Mouse (Mus musculus): ENCODE results near the gene Gm28043. TPM values are rescaled to one million over a fixed set of nuclear protein-coding genes. Genes with fewer than 3 reads are reported as not detected.
A peak's percentile ranks its signal among the peaks of the same experiment; 100 is the strongest.

Gm28043 gene
- total RNA-seq, 1 experiment from 2014 or later: 9.5 TPM

GRCm38 (mm10) chr17:29668051-29668986 lies 53.6 kb downstream of the Gm28043 start:
- ATAC-seq (replicated peaks in 1 of 2; ENCODE audit: insufficient read depth in 1 of 2, low FRiP score in 2 of 2, low TSS enrichment in 1 of 2, low read depth in 1 of 2, poor library complexity in 2 of 2, severe bottlenecking in 2 of 2): no peak

DNA sequence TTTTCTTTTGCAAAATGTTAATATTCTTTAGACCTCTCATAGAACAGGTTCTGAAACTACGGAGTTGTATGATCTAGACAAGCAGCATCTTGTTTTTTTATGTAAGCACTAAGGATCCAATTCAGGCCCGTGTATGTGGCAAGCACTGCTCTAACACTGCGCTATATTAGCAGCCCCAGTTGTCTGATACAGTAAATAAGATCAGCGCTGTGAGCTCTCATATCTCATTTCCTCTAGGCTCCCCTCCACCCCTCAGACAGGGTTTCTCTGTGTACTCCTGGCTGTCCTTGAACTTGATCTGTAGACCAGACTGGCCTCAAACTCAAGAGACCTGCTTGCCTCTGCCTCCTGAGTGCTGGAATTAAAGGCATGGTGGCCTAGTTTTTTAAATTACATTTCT lies 54.4 kb downstream of the Gm28043 start:
- no peak for ATAC-seq (replicated peaks in 1 of 2; ENCODE audit: insufficient read depth in 1 of 2, low FRiP score in 2 of 2, low TSS enrichment in 1 of 2, low read depth in 1 of 2, poor library complexity in 2 of 2, severe bottlenecking in 2 of 2)

- no peak for ATAC-seq (replicated peaks in 1 of 2; ENCODE audit: insufficient read depth in 1 of 2, low FRiP score in 2 of 2, low TSS enrichment in 1 of 2, low read depth in 1 of 2, poor library complexity in 2 of 2, severe bottlenecking in 2 of 2)
Observed at GRCm38 (mm10) chr17:29669936-29670335, 55.3 kb downstream of the Gm28043 start.

DNA sequence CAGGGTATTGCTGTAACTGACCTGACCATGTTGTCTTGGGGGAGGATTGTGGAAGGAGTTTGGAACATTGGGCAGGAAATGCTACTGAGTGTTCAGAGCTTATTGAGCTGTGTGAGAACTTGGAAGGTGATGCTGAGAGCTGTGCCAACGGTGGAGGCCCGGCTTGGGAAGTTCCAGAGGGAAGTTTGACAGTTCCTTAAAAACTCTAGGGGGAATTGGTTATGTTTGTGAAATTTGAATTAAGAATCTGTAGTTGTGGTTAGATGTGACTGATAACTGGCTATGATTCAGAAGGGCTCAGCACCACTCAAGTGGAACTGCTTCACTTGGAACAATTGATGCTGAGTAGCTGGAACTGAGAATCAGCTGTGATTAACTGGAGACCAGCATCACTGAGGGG lies 56.3 kb downstream of the Gm28043 start:
- ATAC-seq (replicated peaks in 1 of 2; ENCODE audit: insufficient read depth in 1 of 2, low FRiP score in 2 of 2, low TSS enrichment in 1 of 2, low read depth in 1 of 2, poor library complexity in 2 of 2, severe bottlenecking in 2 of 2): no peak

DNA sequence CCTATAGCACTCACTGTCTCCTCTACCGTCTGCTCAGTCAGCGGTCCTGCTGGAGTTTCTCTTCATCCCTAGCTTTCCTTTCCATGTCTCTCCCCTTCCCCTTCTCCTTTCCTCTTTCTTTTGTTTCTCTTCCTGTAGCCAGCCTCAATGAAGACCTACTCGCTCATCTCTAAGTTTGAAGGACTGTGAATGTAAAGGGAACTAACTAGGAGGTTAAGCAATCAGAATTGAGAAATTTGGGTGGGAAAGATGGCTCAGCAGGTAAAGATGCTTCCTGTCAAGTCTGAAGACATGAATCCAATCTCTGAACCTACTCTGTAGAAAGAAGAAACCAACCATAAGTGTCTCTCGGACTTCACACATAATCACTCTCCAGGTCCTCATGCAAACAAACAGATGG lies 58.6 kb downstream of the Gm28043 start:
- peak in 1 of 2 experiments; percentile 14; a peak in 1 of 4 replicates for ATAC-seq (replicated peaks in 1 of 2; ENCODE audit: insufficient read depth in 1 of 2, low FRiP score in 2 of 2, low TSS enrichment in 1 of 2, low read depth in 1 of 2, poor library complexity in 2 of 2, severe bottlenecking in 2 of 2)

DNA sequence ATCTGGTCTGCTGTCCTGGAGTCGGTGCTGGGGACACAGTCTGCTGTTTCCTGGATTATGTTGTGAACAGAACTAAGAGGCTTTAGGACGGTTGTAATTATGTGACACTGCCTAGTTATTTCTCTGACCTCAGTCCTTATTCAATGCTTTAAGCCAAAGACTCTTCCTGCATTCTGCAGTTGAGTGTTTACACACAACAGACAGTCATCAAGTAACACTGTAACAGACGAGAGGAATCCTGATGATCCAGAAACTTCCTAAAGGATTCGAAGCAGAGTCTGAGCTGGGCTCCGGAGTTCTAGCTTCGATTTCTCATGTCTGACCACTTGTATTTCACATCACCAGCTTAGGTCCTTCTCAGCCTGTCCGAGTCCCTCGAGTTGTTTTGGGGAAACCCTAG lies 63.9 kb downstream of the Gm28043 start:
- ATAC-seq (replicated peaks in 1 of 2; ENCODE audit: insufficient read depth in 1 of 2, low FRiP score in 2 of 2, low TSS enrichment in 1 of 2, low read depth in 1 of 2, poor library complexity in 2 of 2, severe bottlenecking in 2 of 2): no peak

DNA sequence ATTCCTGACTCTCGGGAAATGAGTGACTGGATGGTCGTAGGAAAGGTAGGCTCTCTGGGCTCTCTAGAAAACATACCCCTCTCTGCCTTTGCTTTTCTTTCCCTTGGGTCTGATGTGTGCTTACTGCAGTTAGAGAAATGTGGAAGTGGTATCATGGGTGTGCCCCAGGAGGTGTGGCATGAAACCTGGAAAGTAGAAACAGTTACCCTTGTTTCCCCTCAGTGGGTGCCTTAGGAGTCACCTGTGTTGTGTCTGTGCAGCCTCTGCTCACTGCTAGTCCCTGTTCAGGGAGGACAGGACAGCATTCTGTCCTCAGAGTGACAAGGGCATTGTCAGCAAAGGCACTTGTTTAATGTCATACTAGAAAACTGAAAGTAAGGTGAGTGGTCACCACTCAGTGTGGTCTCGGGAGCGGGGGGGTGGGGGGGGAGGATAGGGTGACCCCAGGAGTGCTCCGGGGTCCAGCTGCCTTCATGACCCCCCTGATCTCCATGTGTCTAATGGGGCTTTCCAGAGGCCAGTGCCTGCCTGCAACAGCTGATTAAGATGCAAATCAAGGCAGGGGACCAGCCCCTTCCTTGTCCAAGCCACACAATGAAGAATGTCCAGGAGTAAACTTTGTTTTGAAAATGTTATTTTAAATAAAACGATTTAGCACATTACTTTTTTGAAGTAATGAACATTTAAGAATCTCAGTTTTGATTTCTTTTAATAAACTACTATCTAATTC lies 64.5 kb downstream of the Gm28043 start:
- ATAC-seq (replicated peaks in 1 of 2; ENCODE audit: insufficient read depth in 1 of 2, low FRiP score in 2 of 2, low TSS enrichment in 1 of 2, low read depth in 1 of 2, poor library complexity in 2 of 2, severe bottlenecking in 2 of 2): no peak

DNA sequence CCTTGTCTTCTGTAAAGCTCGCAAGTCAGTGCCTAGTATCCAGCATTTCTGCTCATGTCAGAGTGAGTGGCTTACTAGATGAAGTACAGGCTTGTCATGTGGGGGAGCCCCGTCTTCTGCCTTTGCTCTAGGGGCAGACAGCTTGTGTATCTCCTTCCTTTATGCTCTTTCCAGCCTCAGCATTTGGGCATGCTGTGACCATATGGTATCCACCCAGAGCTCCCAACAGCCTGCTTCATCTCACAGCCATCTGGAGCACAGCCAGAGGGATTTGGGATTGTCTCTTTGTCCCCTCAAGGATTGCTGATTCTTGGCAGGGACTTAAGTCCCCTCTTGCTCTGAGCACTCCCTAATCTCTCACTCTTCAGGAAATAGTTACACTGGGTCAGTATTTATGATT lies 65.5 kb downstream of the Gm28043 start:
- ATAC-seq (replicated peaks in 1 of 2; ENCODE audit: insufficient read depth in 1 of 2, low FRiP score in 2 of 2, low TSS enrichment in 1 of 2, low read depth in 1 of 2, poor library complexity in 2 of 2, severe bottlenecking in 2 of 2): no peak

DNA sequence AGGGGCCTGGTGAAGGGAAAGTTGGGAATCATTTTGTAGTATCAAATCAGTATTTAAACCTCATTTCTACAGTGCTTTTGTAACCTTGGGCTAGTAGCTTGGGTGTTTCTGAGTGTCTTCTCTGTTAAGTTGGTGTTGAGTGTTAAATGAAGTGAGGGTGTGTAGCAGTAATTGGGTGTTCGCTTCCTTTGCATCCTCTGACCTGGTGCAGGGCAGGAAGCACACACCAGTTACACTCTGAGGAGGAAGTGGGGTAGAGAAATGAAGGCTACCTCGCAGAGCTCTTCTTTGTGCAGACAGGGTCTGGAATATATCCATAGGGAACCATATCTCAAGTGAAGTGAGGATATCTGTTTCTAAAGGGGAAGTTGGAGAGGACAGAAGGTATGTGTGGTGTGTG lies 66.2 kb downstream of the Gm28043 start:
- ATAC-seq (replicated peaks in 1 of 2; ENCODE audit: insufficient read depth in 1 of 2, low FRiP score in 2 of 2, low TSS enrichment in 1 of 2, low read depth in 1 of 2, poor library complexity in 2 of 2, severe bottlenecking in 2 of 2): no peak

- no peak for ATAC-seq (replicated peaks in 1 of 2; ENCODE audit: insufficient read depth in 1 of 2, low FRiP score in 2 of 2, low TSS enrichment in 1 of 2, low read depth in 1 of 2, poor library complexity in 2 of 2, severe bottlenecking in 2 of 2)
Observed at GRCm38 (mm10) chr17:29681669-29682068, 67.0 kb downstream of the Gm28043 start.

DNA sequence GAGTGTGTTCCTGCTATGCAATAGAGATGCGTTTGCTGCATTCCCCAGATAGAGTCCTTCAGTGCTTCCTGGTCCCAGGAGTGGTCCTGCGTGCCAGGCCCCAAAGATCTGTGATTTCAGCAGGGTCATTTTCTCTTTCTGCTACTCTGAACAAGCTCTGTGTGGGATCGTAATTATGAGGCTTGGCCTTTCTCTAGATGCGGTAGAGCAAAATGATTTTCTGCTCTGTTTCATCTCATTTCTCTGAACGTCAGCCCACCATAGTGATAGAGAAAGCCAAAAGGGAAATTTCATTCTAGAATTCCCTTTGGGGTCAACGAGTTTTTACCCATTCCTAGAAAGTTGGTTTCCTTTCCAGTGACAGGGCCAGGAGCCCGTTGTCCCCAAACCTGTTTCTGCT lies 67.6 kb downstream of the Gm28043 start:
- no peak for ATAC-seq (replicated peaks in 1 of 2; ENCODE audit: insufficient read depth in 1 of 2, low FRiP score in 2 of 2, low TSS enrichment in 1 of 2, low read depth in 1 of 2, poor library complexity in 2 of 2, severe bottlenecking in 2 of 2)

DNA sequence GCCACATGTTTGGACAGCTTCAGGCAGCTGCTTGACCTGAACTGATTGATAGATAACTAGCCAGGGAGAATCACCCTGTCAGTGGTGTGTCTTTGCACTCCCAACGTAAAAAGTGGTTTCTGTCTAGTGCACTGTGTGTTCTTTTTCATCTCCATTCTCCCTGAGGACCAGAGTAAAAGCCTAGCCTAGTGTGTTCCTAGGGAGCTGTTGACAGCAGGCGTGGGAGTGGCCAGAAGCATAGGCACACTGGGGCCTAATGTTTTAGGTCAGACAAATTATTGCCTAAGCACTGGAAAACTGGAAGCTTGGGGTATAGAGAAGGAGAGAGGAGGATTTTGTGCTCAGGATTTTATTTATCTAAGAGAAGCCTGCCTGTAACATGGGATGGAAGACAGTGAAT lies 68.5 kb downstream of the Gm28043 start:
- ATAC-seq (replicated peaks in 1 of 2; ENCODE audit: insufficient read depth in 1 of 2, low FRiP score in 2 of 2, low TSS enrichment in 1 of 2, low read depth in 1 of 2, poor library complexity in 2 of 2, severe bottlenecking in 2 of 2): no peak

DNA sequence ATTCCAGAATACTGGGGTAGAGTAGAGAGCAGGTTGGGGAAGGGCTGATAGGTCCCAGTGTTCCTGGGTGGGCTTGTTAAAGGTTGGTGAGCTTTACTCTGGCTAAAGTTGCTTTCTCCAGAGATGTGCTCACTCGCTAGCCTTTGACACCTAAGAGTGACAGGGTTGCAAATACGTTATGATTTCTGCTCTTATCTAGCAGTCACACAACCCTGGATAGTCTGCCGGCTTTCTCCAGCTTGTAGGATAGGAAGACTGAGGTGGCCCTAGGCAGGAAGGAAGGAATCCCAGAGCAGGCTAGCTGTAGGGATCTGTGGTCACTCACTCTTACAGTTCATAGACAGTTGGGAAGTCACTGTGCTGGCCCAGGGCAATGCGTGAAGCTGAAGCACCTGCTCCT lies 69.6 kb downstream of the Gm28043 start:
- no peak for ATAC-seq (replicated peaks in 1 of 2; ENCODE audit: insufficient read depth in 1 of 2, low FRiP score in 2 of 2, low TSS enrichment in 1 of 2, low read depth in 1 of 2, poor library complexity in 2 of 2, severe bottlenecking in 2 of 2)

- ATAC-seq (replicated peaks in 1 of 2; ENCODE audit: insufficient read depth in 1 of 2, low FRiP score in 2 of 2, low TSS enrichment in 1 of 2, low read depth in 1 of 2, poor library complexity in 2 of 2, severe bottlenecking in 2 of 2): no peak
Observed at GRCm38 (mm10) chr17:29686771-29687170, 72.1 kb downstream of the Gm28043 start.

DNA sequence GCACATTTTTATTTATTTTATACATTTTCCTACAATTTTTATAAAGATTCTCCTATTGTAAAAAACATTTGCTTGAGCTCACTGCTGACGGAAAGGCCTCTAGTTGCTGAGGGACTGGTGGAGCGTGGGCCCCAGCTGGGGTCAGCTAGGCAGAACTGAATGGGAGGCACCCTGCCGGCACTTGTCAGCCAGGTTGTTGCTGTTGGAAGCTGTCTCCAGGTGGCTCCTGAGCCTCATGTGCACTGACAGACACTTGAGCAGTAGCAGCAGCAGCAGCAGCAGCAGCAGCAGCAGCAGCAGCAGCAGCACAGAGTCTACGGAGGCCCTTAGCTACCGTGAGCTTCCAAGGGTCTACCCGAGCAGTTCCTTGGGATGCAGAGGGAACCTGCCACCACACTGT lies 72.7 kb downstream of the Gm28043 start:
- no peak for ATAC-seq (replicated peaks in 1 of 2; ENCODE audit: insufficient read depth in 1 of 2, low FRiP score in 2 of 2, low TSS enrichment in 1 of 2, low read depth in 1 of 2, poor library complexity in 2 of 2, severe bottlenecking in 2 of 2)

DNA sequence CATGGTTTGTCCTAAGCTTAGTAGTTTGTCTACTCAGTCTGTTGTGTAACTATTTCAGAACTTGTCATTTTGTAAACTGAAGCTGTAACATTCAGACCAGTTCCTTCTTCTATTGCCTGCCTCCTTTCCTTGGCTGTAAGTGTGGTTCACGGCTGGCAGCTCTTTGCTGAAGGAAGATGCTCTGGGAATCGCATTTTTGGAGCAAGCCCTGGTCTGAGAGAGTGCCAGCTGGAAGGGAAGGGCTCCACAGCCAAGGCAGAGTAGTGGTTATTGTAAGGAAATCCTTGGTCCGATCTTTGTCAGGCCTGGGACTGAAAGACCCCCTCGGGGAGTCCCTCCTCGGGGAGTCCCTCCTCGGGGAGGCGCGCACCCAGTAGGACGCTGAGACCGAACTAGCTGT lies 73.9 kb downstream of the Gm28043 start:
- ATAC-seq (replicated peaks in 1 of 2; ENCODE audit: insufficient read depth in 1 of 2, low FRiP score in 2 of 2, low TSS enrichment in 1 of 2, low read depth in 1 of 2, poor library complexity in 2 of 2, severe bottlenecking in 2 of 2): no peak

DNA sequence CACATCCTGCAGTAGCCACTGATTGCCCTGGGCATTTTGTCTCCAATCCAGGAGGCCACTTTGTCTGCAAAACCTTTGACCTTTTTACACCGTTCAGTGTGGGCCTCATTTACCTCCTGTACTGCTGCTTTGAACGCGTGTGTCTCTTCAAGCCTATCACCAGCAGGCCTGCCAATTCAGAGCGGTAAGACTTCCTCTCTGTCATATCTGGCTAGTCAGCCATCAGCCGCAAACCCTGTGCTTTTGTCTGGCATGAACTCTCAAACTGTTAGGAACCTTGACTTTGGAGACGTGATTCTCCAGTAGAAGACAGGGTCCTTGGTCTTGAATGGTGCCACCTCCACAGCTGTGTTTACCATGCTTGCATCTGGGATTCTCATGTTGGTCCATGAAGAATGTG lies 75.6 kb downstream of the Gm28043 start:
- no peak for ATAC-seq (replicated peaks in 1 of 2; ENCODE audit: insufficient read depth in 1 of 2, low FRiP score in 2 of 2, low TSS enrichment in 1 of 2, low read depth in 1 of 2, poor library complexity in 2 of 2, severe bottlenecking in 2 of 2)

- ATAC-seq (replicated peaks in 1 of 2; ENCODE audit: insufficient read depth in 1 of 2, low FRiP score in 2 of 2, low TSS enrichment in 1 of 2, low read depth in 1 of 2, poor library complexity in 2 of 2, severe bottlenecking in 2 of 2): no peak
Observed at GRCm38 (mm10) chr17:29692827-29693226, 78.2 kb downstream of the Gm28043 start.

Data from hematopoietic stem cell, adult 5-6 weeks (primary cell).